Mouse (Mus musculus) lung, adult 18-20 months (tissue): Measurements from ENCODE around the gene Gm6526.
"Not testable (repeated sequence)": the region's sequence is repeated elsewhere in the genome, so short reads cannot be mapped to it uniquely, and the experiment has no call there.

Experiments
- DNase-seq, 2 experiments: peaks; one replicate each; pipeline ENCODE4 v3.0.0; 2022; ENCODE audit warnings: mixed read lengths in 2 of 2

Gm6526 gene

DNA sequence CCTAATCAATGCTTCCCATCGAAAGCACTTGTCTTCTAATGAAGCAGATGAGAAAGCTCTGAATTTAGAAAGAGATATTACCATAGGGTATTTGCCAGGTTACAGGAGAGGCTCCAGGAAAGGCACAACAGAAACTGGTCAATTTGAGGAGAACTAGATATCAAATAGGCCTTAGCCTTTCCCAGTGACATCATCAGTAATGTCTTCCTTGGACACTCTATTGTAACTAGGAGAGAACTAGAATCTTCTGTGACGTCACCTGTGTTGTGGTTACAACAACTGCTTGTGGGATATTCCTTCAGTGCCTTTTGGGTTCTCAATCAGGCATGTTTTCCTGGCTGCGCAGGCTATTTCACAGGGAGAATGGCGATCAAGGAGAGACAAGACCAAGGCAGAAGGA, at the start of gene Gm6526:
Gene Gm6526 (plus strand): TSS at position 301 of the 400 bp plus-strand sequence.
- DNase-seq, result not testable (repeated sequence)

DNA sequence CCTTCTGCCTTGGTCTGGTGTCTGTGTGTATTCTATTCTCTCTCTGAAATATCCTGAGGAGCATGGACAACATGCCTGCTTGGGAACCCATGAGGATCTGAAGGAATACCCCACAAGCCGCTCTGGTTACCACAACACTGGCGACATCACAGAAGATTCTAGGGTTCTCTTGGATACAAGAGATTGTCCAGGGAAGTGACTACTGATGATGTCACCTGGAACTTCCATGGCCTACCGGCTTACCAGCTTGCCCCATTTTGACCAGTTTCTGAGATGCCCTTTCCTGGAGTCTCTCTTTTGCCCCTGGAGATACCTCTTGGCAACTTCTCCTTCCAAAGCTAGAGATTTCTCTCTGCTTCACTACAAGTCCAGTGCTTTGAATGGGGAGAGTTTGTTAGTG, 20.3 kb upstream of the Gm6526 start, which contains the start of gene Gm16506:
Gene Gm16506 (minus strand): TSS at position 101 of the 400 bp plus-strand sequence.
- DNase-seq, result not testable (repeated sequence)

DNA sequence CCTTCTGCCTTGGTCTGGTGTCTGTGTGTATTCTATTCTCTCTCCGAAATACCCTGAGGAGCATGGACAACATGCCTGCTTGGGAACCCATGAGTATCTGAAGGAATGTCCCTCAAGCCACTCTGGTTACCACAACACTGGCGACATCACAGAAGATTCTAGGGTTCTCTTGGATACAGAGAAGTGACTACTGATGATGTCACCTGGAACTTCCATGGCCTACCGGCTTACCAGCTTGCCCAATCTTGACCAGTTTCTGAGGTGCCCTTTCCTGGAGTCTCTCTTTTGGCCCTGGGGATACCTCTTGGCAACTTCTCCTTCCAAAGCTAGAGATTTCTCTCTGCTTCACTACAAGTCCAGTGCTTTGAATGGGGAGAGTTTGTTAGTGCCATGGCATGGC, 37.0 kb downstream of the Gm6526 start, which contains the start of gene Gm8180:
Gene Gm8180 (minus strand): TSS at position 101 of the 400 bp plus-strand sequence.
- DNase-seq, result not testable (repeated sequence)

DNA sequence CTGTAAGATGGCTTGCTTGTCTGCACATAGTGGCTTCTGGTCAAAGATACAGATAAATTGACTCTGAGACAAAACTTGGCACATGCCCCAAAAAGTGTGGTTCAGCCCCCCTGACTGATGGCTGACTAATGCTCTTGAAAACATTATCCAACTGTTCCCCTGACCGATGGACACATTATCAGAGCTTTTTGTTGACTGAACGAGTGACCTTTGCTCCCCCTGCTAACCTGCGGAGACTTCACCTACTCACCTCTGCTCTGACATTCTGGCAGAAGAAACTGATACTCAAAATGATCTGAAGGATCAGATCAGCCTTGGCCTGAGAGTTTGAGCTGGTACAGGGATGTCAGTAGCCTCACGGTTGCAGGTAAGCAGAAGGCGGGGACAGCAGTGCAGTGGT, 46.1 kb downstream of the Gm6526 start:
- not testable (repeated sequence) for DNase-seq

DNA sequence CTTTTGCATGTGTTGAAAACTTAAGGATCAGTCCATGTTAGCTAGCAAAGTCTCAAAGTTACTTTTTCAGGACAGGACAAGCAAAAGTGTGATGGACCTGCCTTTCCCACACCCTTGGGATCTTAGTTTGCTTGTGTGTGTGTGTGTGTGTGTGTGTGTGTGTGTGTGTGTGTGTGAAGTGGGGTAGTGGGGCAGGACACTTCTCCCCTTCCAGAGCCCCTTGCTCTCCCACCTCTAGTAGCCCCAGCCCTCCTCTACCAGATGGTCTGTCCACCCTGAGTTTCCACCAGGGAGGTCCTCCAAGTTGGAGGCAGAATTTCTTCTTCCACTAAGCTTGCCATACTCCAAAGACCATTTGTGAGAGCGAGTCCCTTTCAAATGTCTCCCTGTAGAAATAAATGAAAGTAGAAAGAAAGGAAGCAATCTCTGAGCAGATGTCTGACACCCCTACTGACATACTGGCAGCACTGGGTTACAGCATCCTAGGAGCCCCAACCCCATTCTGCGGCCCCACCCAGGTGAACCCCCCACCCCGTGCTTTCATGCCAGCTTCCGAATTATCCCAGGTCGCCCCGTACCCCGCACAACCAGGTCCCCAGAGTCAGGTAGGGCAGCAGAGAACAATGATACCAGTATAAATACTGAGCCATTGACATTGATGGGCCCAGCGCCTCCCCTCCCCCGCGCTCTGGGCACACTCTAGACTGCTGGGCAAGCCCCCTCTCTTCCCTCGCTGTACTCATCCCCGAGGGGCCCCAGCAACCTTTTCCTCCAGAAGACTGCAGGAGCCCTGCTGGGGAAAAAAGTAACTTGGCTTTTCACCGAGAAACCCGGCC, 48.6 kb downstream of the Gm6526 start:
- no peak for DNase-seq

DNA sequence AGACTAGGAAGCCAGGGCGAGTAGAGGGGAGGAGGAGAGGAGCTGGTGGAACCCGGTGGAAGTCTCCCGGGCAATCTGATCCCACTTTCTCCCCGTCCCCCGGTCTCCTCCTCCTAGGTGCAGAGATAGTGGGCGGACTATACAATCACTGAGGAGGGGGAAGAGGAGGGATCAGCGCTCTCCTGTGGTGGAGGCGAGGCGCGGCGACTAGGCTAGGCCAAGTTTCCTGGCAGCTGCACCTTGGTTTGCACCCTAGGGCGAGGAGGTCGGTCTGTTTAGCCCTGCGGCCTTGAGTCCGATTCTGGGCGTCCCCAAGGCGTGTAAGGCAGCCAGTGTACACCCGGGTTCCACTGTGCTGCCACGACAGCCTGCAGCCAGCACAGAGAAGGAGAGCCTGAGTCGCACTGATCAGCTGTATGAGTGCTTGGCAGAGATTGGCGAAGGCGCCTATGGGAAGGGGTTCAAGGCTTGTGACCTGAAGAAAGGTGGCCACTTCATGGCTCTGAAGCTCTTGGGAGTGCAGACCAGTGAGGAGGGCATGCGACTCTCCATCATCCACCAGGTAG, 49.3 kb downstream of the Gm6526 start:
- not testable (repeated sequence) for DNase-seq

DNA sequence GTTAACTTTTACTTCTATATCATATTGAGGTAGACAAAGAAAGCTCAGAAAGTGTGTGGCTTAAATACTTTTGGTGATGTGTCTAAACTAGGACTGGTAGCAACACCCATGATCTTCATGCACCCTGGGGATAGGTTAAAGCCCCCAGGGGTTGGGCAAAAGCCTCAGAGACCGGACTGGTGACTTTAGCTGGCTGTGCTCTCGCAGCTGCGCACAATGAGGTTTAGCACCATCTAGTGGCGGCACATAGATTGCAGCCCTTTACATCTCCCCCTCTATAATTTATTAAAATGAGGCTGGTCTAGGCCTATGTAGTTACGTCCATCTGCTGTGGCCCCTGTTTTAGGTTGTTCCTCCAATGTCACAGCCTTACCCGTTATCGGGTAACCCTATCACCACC, 56.8 kb downstream of the Gm6526 start:
- not testable (repeated sequence) for DNase-seq
